Comparison of ENCODE assay signal across 21 mouse cellular contexts in the genomic region with DNA sequence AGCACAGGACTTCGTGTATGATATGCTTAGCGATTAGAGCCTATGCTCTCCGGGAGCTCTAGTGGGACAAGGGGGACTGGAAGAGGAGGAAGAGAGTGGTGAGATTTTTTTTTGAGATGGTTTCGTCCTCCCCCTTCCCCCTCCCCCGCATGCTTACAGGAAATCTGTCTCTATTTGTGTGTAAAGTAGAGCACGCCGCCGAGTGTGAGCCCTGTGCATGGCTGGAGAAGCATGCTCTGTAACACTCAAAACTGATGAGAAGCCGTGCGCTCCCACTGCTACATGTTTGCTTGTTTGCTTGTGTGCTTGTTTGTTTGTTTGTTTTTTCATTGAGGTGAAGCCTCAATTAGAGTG. TPM values are rescaled to one million over a fixed set of nuclear protein-coding genes. Genes with fewer than 3 reads are reported as not detected.
DNase-seq lines count a peak whose midpoint lies in the region; TF ChIP-seq lines count a peak whose summit lies in the region.
"Had no signal": no experiment of that assay in that cellular context is flagged by ENCODE, and none has a peak within 500 bp of the region (broad histone marks: within the 10 kb centered on the region; RNA-seq: fewer than 3 reads in every experiment).

No protein-coding gene starts in this region.

- no peak for TF ChIP-seq POLR2A in kidney, adult 2 months (IDR thresholded peaks at IDR 0.05; ENCODE audit: low read depth, low read length)

- no peaks in the 10 kb centered on the region for H3K27me3 ChIP-seq in kidney, adult 2 months (replicated peaks; ENCODE audit: control insufficient read depth, insufficient read depth, low read length)
- H3K27me3 ChIP-seq: forebrain, embryonic 15.5 days; heart, embryonic 12.5 days; hindbrain, embryonic 15.5 days; limb, embryonic 15.5 days; midbrain, embryonic 15.5 days; stomach, embryonic 15.5 days had no signal

- no peak for DNase-seq in gastrocnemius, adult 2 months
- DNase-seq in gastrocnemius, adult 18-20 months (ENCODE audit: low spot score): no peak
- no peak for DNase-seq in kidney, adult 2 months
- no peak for DNase-seq in kidney, postnatal 36 days
- DNase-seq in thymus, postnatal 14 days: peak; percentile 51
- DNase-seq in thymus, adult 18-20 months: no peak
- peak; percentile 54 for DNase-seq in thymus, postnatal 4 days
- no peak for DNase-seq in ovary, postnatal 36 days (ENCODE audit: low spot score)
- DNase-seq: cerebellum, adult 9-11 months; gastrocnemius, postnatal 14 days; layer of hippocampus, adult 9-11 months; lung, adult 2 months; right cerebral cortex, postnatal 4 days had no signal

- TF ChIP-seq CTCF in gastrocnemius, adult 2 months (IDR thresholded peaks at IDR 0.05): no peak
- TF ChIP-seq CTCF in kidney, adult 2 months (conservative IDR thresholded peaks at IDR 0.05; ENCODE audit: insufficient read depth, insufficient read length, low read depth, low read length): no peak

- intact Hi-C loops in gastrocnemius, adult 2 months (cut with DNase I): no loop called here

- no peaks in the 10 kb centered on the region for H3K36me3 ChIP-seq in kidney, adult 2 months (ENCODE audit: control insufficient read depth, insufficient read depth, low read length)
- H3K36me3 ChIP-seq: forebrain, embryonic 15.5 days; heart, embryonic 12.5 days; hindbrain, embryonic 15.5 days; limb, embryonic 15.5 days; midbrain, embryonic 15.5 days; stomach, embryonic 15.5 days had no signal

- peak overlapping the region; percentile 51 for H3K4me3 ChIP-seq in gastrocnemius, adult 2 months
- H3K4me3 ChIP-seq in kidney, adult 2 months (ENCODE audit: insufficient read depth, low read depth, low read length): peak overlapping the region; percentile 22; the same call in 1 of the 2 replicates
- H3K4me3 ChIP-seq: erythroblast, embryonic 14.5 days; forebrain, embryonic 15.5 days; heart, embryonic 12.5 days; hindbrain, embryonic 15.5 days; limb, embryonic 15.5 days; midbrain, embryonic 15.5 days; stomach, embryonic 15.5 days had no signal

- H3K4me1 ChIP-seq in kidney, adult 2 months (ENCODE audit: control insufficient read depth, insufficient read depth, low read length): no peaks in the 10 kb centered on the region
- H3K4me1 ChIP-seq: midbrain, embryonic 15.5 days; stomach, embryonic 15.5 days had no signal

- no peak overlapping the region for H3K27ac ChIP-seq in gastrocnemius, adult 2 months
- H3K27ac ChIP-seq in kidney, adult 2 months (ENCODE audit: insufficient read depth, low read depth, low read length): no peak overlapping the region
- H3K27ac ChIP-seq: forebrain, embryonic 15.5 days; hindbrain, embryonic 15.5 days; limb, embryonic 15.5 days; macrophage; midbrain, embryonic 15.5 days; stomach, embryonic 15.5 days had no signal

- WGBS in kidney, adult 2 months: 69% methylated on average over 10 of the region's 10 CpGs

RNA-seq across cellular contexts. Expression of gene Bach2, which starts 25.1 kb away (rescaled TPM):
- total RNA-seq in gastrocnemius, adult 2 months (2021): 1 to 10 TPM; 2.3 to 4.3 TPM
- 1 to 10 TPM; 2.6 to 3.4 TPM for total RNA-seq in gastrocnemius, adult 18-20 months (2021)
- 1.9 and 2.5 TPM in 2 replicates for polyA plus RNA-seq in kidney, adult 2 months (2012; rRNA removed)

Comparison
In these comparisons a context has a peak if more than half of its experiments do, and no peak if none do; other contexts are left out.
1. DNase-seq: peak in thymus, postnatal 14 days (single experiment) and thymus, postnatal 4 days (single experiment); none in gastrocnemius, adult 2 months (single experiment), gastrocnemius, adult 18-20 months (single experiment), kidney, adult 2 months (single experiment), kidney, postnatal 36 days (0 of 2), thymus, adult 18-20 months (0 of 2) and ovary, postnatal 36 days (single experiment).